Mouse (Mus musculus): Measurements from ENCODE around the gene Atp12a. TPM values are rescaled to one million over a fixed set of nuclear protein-coding genes. Genes with fewer than 3 reads are reported as not detected.

Atp12a gene
- polyA plus RNA-seq, 1 experiment from 2014 or later: not detected

DNA sequence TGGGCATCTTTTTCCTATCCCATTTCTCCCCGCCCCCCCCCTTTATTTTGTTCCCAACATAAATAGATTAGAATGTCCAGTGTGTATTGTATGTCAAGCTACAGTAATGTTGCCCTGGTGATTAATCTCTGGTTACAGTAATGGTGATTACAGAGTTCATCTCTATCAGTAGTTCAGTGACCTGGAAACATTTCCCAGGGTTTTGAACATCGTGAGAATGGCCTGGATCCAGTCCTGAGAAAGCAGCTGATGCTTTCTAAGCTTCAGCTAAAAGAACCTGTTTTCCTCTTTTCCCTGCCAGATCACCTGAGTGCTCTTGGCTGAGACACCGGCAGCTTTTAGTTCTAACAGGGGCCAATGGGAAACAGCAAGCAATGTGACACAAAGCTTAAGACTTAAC lies 25.4 kb downstream of the Atp12a start:
- Histone ChIP-seq H3K9me3 (replicated peaks) (no peaks in the 10 kb centered on the region), H3K4me1 (peaks cover 4% of the 10 kb centered on the region), H3K27ac (replicated peaks) (no peak overlapping the region), H3K4me3 (no peak overlapping the region), H3K27me3 (ENCODE audit: low read depth, poor library complexity, severe bottlenecking) (no peaks in the 10 kb centered on the region), H3K36me3 (no peaks in the 10 kb centered on the region)
- 77% methylated on average over 3 of the region's 3 CpGs for WGBS
- no peak for DNase-seq (ENCODE audit: low spot score)

GRCm38 (mm10) chr14:56393704-56394312 lies 28.9 kb downstream of the Atp12a start:
- DNase-seq (ENCODE audit: low spot score): no peak
- WGBS: 53% methylated on average over 2 of the region's 2 CpGs
- Histone ChIP-seq H3K4me3 (no peak overlapping the region), H3K4me1 (peaks cover 4% of the 10 kb centered on the region), H3K36me3 (no peaks in the 10 kb centered on the region), H3K27ac (replicated peaks) (no peak overlapping the region), H3K27me3 (ENCODE audit: low read depth, poor library complexity, severe bottlenecking) (no peaks in the 10 kb centered on the region), H3K9me3 (replicated peaks) (no peaks in the 10 kb centered on the region)

DNA sequence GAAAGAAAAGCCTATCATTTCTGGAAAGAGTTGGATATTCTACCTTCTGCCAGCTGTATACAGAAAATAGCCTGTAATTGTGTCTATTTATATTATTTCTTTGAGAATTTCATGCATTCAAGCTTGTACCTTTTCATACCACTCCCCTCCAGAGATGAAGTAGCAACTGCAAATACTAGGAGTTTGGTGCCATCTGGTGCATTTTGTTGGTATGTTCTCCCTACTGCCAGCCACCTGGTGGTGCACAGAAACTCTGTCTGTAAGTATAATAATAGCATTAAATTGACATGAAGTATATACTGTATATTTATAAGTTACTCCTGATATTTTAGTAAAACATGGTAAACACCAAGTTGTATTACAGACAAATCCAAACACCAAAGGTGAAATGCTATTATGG lies 33.1 kb downstream of the Atp12a start:
- Histone ChIP-seq H3K36me3 (no peaks in the 10 kb centered on the region), H3K27ac (replicated peaks) (no peak overlapping the region), H3K4me1 (peaks cover 4% of the 10 kb centered on the region), H3K4me3 (no peak overlapping the region), H3K9me3 (replicated peaks) (no peaks in the 10 kb centered on the region), H3K27me3 (ENCODE audit: low read depth, poor library complexity, severe bottlenecking) (no peaks in the 10 kb centered on the region)
- DNase-seq (ENCODE audit: low spot score): no peak

DNA sequence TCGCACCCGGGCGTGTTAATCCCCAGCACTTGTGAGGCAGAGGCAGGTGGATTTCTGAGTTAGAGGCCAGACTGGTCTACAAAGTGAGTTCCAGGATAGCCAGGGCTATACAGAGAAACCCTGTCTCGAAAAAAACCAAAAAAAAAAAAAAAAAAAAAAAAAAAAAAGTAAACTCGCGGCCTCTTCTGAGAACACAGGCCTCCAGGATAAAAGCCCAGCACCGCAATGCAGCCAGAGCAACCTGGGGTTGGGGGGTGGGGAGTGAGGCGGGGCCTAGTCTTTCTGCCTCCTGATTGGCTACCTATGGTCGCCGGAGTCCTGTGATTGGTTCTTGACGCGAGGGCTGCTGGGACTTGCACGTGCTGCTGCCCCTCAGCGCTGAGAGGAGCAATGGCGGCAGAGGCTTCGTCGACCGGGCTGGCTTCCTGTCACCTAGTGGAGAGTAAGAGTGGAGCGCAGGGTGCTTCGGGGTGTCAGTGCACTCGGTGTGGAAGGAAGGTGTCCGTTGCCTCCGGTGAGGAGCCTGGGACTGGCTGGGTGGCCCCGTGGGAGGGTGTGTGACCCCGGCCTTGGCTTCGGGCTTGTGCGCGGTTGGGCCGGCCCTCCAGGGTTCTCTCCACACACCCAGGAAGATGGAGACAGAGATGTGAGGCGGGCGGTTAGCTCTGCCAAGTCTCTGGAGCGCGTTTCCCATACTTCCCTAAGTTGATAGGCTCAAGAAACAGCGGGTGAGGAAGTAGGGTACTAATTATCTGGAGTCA lies 37.6 kb downstream of the Atp12a start, which contains the start of gene Rnf17:
Gene Rnf17 (plus strand): TSS at position 271 of the 761 bp plus-strand sequence.
- Histone ChIP-seq H3K27ac (replicated peaks) (no peak within 1 kb of the TSS), H3K4me1 (no peaks in the 10 kb centered on the region), H3K4me3 (0 out of 2 replicates have a peak within 1 kb of the TSS, but pooled peaks have one; percentile 14), H3K36me3 (no peaks in the 10 kb centered on the region), H3K27me3 (ENCODE audit: low read depth, poor library complexity, severe bottlenecking) (no peaks in the 10 kb centered on the region), H3K9me3 (replicated peaks) (no peaks in the 10 kb centered on the region)
- WGBS: 66% methylated on average over 34 of the region's 34 CpGs
- peak; percentile 22 for DNase-seq (ENCODE audit: low spot score)

DNA sequence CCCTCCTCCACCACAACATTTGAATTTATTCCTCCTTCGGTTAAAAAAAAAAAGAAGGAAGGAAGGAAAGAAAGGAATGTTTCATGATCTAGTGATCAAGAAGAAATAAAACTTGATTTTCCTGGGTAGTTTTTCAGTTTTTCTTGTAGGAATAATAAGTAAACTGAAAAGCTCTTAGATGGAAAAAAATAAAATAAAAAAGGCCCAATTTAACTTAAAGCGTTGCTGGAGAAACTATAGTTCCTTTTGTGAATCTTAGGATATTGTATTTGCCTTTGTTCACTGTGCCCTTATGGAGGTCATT lies 38.2 kb downstream of the Atp12a start:
- H3K27ac ChIP-seq (replicated peaks): no peak overlapping the region
- 98% methylated on average over 2 of the region's 2 CpGs for WGBS
- no peaks in the 10 kb centered on the region for H3K27me3 ChIP-seq (ENCODE audit: low read depth, poor library complexity, severe bottlenecking)

More for the DNA sequence above, 38.2 kb downstream of the Atp12a start:
- H3K9me3 ChIP-seq (replicated peaks): no peaks in the 10 kb centered on the region
- H3K4me3 ChIP-seq: no peak overlapping the region
- H3K4me1 ChIP-seq: no peaks in the 10 kb centered on the region
- H3K36me3 ChIP-seq: no peaks in the 10 kb centered on the region
- no peak for DNase-seq (ENCODE audit: low spot score)

Other genes with a start within 250 kb of the Atp12a start
- not detected in 2 replicates for gene Gzme, start 244.4 kb upstream of the Atp12a start, polyA plus RNA-seq (2016; fragmentation: Nextera tagmentation; extraction: Ambion mirVana)
- not detected in 2 replicates for gene Gzmd, start 232.5 kb upstream of the Atp12a start, polyA plus RNA-seq (2016; fragmentation: Nextera tagmentation; extraction: Ambion mirVana)
- gene Gzmg, start 205.5 kb upstream of the Atp12a start, polyA plus RNA-seq (2016; fragmentation: Nextera tagmentation; extraction: Ambion mirVana): not detected in 2 replicates
- not detected in 2 replicates for gene Gzmn, start 190.5 kb upstream of the Atp12a start, polyA plus RNA-seq (2016; fragmentation: Nextera tagmentation; extraction: Ambion mirVana)
- not detected in 2 replicates for gene Gzmf, start 153.7 kb upstream of the Atp12a start, polyA plus RNA-seq (2016; fragmentation: Nextera tagmentation; extraction: Ambion mirVana)
- not detected in 2 replicates for gene Gzmc, start 130.4 kb upstream of the Atp12a start, polyA plus RNA-seq (2016; fragmentation: Nextera tagmentation; extraction: Ambion mirVana)
- gene Gzmb, start 102.8 kb upstream of the Atp12a start, polyA plus RNA-seq (2016; fragmentation: Nextera tagmentation; extraction: Ambion mirVana): not detected in 2 replicates
- gene Rnf17, start 37.5 kb downstream of the Atp12a start, polyA plus RNA-seq (2016; fragmentation: Nextera tagmentation; extraction: Ambion mirVana): 1.9 and 2.1 TPM in 2 replicates
- gene Cenpj, start 210.4 kb downstream of the Atp12a start, polyA plus RNA-seq (2016; fragmentation: Nextera tagmentation; extraction: Ambion mirVana): 23.5 and 24.3 TPM in 2 replicates
- 1.4 and 1.6 TPM in 2 replicates for gene Parp4, start 210.6 kb downstream of the Atp12a start, polyA plus RNA-seq (2016; fragmentation: Nextera tagmentation; extraction: Ambion mirVana)

Data from midbrain, embryonic 10.5 days (tissue).